In genomic region chr7:45784524-45785372, GRCm38 (mm10) we compare ENCODE assay signal across 8 mouse cellular contexts. TPM values are rescaled to one million over a fixed set of nuclear protein-coding genes. Genes with fewer than 3 reads are reported as not detected.
DNase-seq lines count a peak whose midpoint lies in the region; ATAC-seq and TF ChIP-seq lines count a peak whose summit lies in the region.

Gene Sult2b1 (minus strand): TSS chr7:45784669.

- H3K4me3 ChIP-seq in kidney, adult 2 months (ENCODE audit: insufficient read depth, low read depth, low read length), result peak within 1 kb of the TSS; percentile 60
- peak within 1 kb of the TSS; percentile 70 for H3K4me3 ChIP-seq in cerebellum, adult 2 months (replicated peaks; ENCODE audit: insufficient read depth, low read depth, low read length)
- H3K4me3 ChIP-seq in liver, embryonic 13.5 days (replicated peaks), result peak within 1 kb of the TSS; percentile 60

- no peak for ATAC-seq in liver, embryonic 13.5 days (ENCODE audit: low read depth)

- no peak for TF ChIP-seq POLR2A in kidney, adult 2 months (IDR thresholded peaks at IDR 0.05; ENCODE audit: low read depth, low read length)
- TF ChIP-seq POLR2A in cerebellum, adult 2 months (IDR thresholded peaks at IDR 0.05; ENCODE audit: borderline replicate concordance, insufficient read depth, low read length), result no peak

- no peak for TF ChIP-seq CTCF in kidney, adult 2 months (conservative IDR thresholded peaks at IDR 0.05; ENCODE audit: insufficient read depth, insufficient read length, low read depth, low read length)
- TF ChIP-seq CTCF in cerebellum, adult 2 months (IDR thresholded peaks at IDR 0.05; ENCODE audit: borderline replicate concordance, insufficient read depth, low read depth, low read length), result no peak

- H3K9me3 ChIP-seq in liver, embryonic 13.5 days (replicated peaks), result no peaks in the 10 kb centered on the region

- WGBS in kidney, adult 2 months, result 26% methylated on average over 20 of the region's 20 CpGs
- 6% methylated on average over 19 of the region's 20 CpGs for WGBS in cerebellum, adult 2 months
- WGBS in liver, embryonic 13.5 days (ENCODE audit: insufficient replicate concordance), result 21% methylated on average over 20 of the region's 20 CpGs

- H3K9ac ChIP-seq in liver, embryonic 13.5 days, result peak within 1 kb of the TSS; percentile 62

- no peaks in the 10 kb centered on the region for H3K36me3 ChIP-seq in kidney, adult 2 months (ENCODE audit: control insufficient read depth, insufficient read depth, low read length)
- no peaks in the 10 kb centered on the region for H3K36me3 ChIP-seq in liver, embryonic 13.5 days

- peak; percentile 67 for DNase-seq in kidney, adult 2 months
- no peak for DNase-seq in kidney, adult 11 months
- DNase-seq in cerebellum, adult 2 months, result peak; percentile 92 to 93
- peak; percentile 92 to 96 for DNase-seq in frontal cortex, adult 2 months (ENCODE audit: extremely low spot score in 1 of 2, low spot score in 1 of 2)
- DNase-seq in kidney, postnatal 4 days, result peak; percentile 81 to 86
- no peak for DNase-seq in liver, embryonic 13.5 days
- DNase-seq in right cerebral cortex, postnatal 4 days, result peak; percentile 94
- no peak for DNase-seq in thymus, postnatal 10 days (ENCODE audit: low spot score in 2 of 2)

- no peaks in the 10 kb centered on the region for H3K27me3 ChIP-seq in kidney, adult 2 months (replicated peaks; ENCODE audit: control insufficient read depth, insufficient read depth, low read length)
- H3K27me3 ChIP-seq in cerebellum, adult 2 months (ENCODE audit: control insufficient read depth, insufficient read depth, low read length), result no peaks in the 10 kb centered on the region
- peaks cover 81% of the 10 kb centered on the region for H3K27me3 ChIP-seq in liver, embryonic 13.5 days

- H3K4me1 ChIP-seq in kidney, adult 2 months (ENCODE audit: control insufficient read depth, insufficient read depth, low read length), result no peaks in the 10 kb centered on the region; the same call in 1 of the 2 replicates
- H3K4me1 ChIP-seq in cerebellum, adult 2 months (ENCODE audit: control insufficient read depth, insufficient read depth, low read length), result no peaks in the 10 kb centered on the region
- peaks cover 19% of the 10 kb centered on the region for H3K4me1 ChIP-seq in liver, embryonic 13.5 days (replicated peaks)

- H3K27ac ChIP-seq in kidney, adult 2 months (ENCODE audit: insufficient read depth, low read depth, low read length), result no peak within 1 kb of the TSS
- H3K27ac ChIP-seq in cerebellum, adult 2 months (ENCODE audit: insufficient read depth, low read length), result peak within 1 kb of the TSS; percentile 31
- H3K27ac ChIP-seq in liver, embryonic 13.5 days, result no peak within 1 kb of the TSS

- peak within 1 kb of the TSS; percentile 69 for H3K4me2 ChIP-seq in liver, embryonic 13.5 days

RNA-seq across cellular contexts. Expression of gene Sult2b1, which starts in this region (rescaled TPM):
- 4.2 and 6.1 TPM in 2 replicates for polyA plus RNA-seq in kidney, adult 2 months (2012; rRNA removed)
- 10.6 and 10.8 TPM in 2 replicates for polyA plus RNA-seq in cerebellum, adult 2 months (2012; rRNA removed)
- polyA plus RNA-seq in frontal cortex, adult 2 months (2012; rRNA removed), result 15.2 and 17.7 TPM in 2 replicates
- polyA plus RNA-seq in liver, embryonic 13.5 days (2015; fragmentation: Nextera tagmentation; extraction: Ambion mirVana), result 0.45 and 0.68 TPM in 2 replicates

Comparison
In these comparisons a context has a peak if more than half of its experiments do, and no peak if none do; other contexts are left out.
1. DNase-seq: peak in kidney, adult 2 months (single experiment), cerebellum, adult 2 months (2 of 2), frontal cortex, adult 2 months (2 of 2), kidney, postnatal 4 days (2 of 2) and right cerebral cortex, postnatal 4 days (single experiment); none in kidney, adult 11 months (single experiment), liver, embryonic 13.5 days (single experiment) and thymus, postnatal 10 days (0 of 2).
2. Peak in every context shown above with its lines, with median percentiles within 50 percentile points of each other: H3K4me3 ChIP-seq.